Mouse (Mus musculus) lung, embryonic 15.5 days (tissue): Measurements from ENCODE around the gene Plppr1. TPM values are rescaled to one million over a fixed set of nuclear protein-coding genes. Genes with fewer than 3 reads are reported as not detected.
A peak's percentile ranks its signal among the peaks of the same experiment; 100 is the strongest.

Experiments
- ATAC-seq: fragments of 200-750 bp; cut with Nextera tagmentation; 2 replicates; pipeline ENCODE4 v1.8.0; 2017; ENCODE audit warnings: moderate number of reproducible peaks, borderline replicate concordance; ENCODE audit not compliant: low FRiP score, low TSS enrichment; ENCODE audit errors: extremely low read depth
- H3K27ac ChIP-seq: fragments of 300-500 bp; sonication (generic); 2 replicates; pipeline ENCODE4 v1.5.1; 2015; ENCODE audit warnings: moderate library complexity, mild to moderate bottlenecking, inconsistent platforms
- H3K27me3 ChIP-seq: fragments of 300-500 bp; sonication (generic); 2 replicates; pipeline ENCODE4 v1.6.1; 2015; ENCODE audit warnings: inconsistent platforms
- H3K36me3 ChIP-seq: fragments of 300-500 bp; sonication (generic); 2 replicates; pipeline ENCODE4 v1.6.1; 2015; ENCODE audit warnings: inconsistent platforms
- H3K4me1 ChIP-seq: fragments of 300-500 bp; sonication (generic); 2 replicates; pipeline ENCODE4 v1.6.1; 2015; ENCODE audit warnings: inconsistent platforms
- H3K4me2 ChIP-seq: fragments of 300-500 bp; sonication (generic); 2 replicates; pipeline ENCODE4 v1.6.1; 2015; ENCODE audit warnings: inconsistent platforms, mild to moderate bottlenecking, moderate library complexity
- H3K4me3 ChIP-seq: fragments of 300-500 bp; sonication (generic); 2 replicates; pipeline ENCODE4 v1.5.1; 2015; ENCODE audit warnings: mild to moderate bottlenecking, inconsistent platforms
- H3K9ac ChIP-seq: fragments of 300-500 bp; sonication (generic); 2 replicates; pipeline ENCODE4 v1.6.1; 2015; ENCODE audit warnings: inconsistent platforms
- H3K9me3 ChIP-seq: fragments of 300-500 bp; sonication (generic); 2 replicates; pipeline ENCODE4 v1.6.1; 2016; ENCODE audit warnings: inconsistent platforms
- WGBS: fragments of 180-500 bp; shearing (Covaris S2); methylation state at CpG from one replicate; pipeline ENCODE4 v1.1.7; 2015; 5-methylcytosine and 5-hydroxymethylcytosine counted together
- polyA plus RNA-seq: library from polyadenylated mRNA; unstranded; fragments of >200 nt; fragmentation: Nextera tagmentation; extraction: Ambion mirVana; gene quantifications from 2 replicates; pipeline ENCODE4 v1.2.1, GENCODE M21; 2015

The Plppr1 gene
- polyA plus RNA-seq = 1.1 TPM in 2 replicates

DNA sequence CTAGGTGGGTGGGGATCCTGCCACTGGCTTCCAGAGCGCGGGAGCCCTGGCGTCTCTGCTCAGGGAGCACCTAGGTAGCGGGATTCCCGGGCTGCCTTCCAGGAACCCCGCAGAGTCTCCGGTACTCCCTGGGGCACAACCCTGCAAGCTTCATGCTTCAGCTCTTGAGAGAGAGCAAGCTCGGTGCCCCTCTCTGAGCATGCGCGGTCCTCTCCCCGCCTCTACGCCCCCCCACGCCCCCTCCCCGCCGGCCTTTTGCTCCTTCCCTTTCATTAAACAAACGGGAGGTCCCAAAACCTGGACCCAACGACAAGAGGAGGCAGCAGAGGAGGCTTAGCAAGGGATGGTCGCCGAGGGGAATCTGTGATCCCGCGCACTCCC lies at the start of gene Plppr1:
Gene Plppr1, plus strand, starts transcription at position 253 of the 381 bp plus-strand sequence.
- peak within 1 kb of the TSS; percentile 53 for H3K4me3 ChIP-seq
- H3K36me3 ChIP-seq = no peaks in the 10 kb centered on the region
- peak; percentile 79 for ATAC-seq
- peaks cover 29% of the 10 kb centered on the region for H3K27me3 ChIP-seq
- peak within 1 kb of the TSS; percentile 43 for H3K9ac ChIP-seq
- peak within 1 kb of the TSS; percentile 99 for H3K4me2 ChIP-seq
- H3K9me3 ChIP-seq = no peaks in the 10 kb centered on the region
- H3K4me1 ChIP-seq = peaks cover 14% of the 10 kb centered on the region
- 0% methylated on average over 20 of the region's 21 CpGs for whole genome bisulfite sequencing
- no peak within 1 kb of the TSS for H3K27ac ChIP-seq

DNA sequence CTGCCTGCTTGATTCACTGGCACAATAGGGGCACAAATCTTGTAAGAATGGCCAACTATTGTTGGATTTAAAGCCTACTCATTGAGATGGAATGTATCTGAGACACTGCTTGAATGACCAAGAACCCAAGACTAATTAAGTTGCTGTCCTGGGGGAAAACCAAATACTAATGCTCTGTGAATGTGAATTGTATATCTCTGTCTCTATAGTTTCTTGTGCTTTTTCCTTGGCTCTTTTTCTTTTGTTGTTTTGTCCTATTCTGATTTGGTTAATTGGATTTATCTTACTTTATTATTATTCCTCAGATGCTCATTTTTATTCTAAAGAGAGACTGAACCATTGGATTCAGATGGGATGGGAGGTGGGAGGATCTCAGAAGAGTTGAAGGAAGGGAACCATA lies 42.4 kb upstream of the Plppr1 start:
- H3K27me3 ChIP-seq = no peaks in the 10 kb centered on the region
- no peak for ATAC-seq
- H3K4me3 ChIP-seq = no peak overlapping the region
- H3K36me3 ChIP-seq = no peaks in the 10 kb centered on the region
- H3K9ac ChIP-seq = no peak overlapping the region
- H3K27ac ChIP-seq = no peak overlapping the region
- H3K4me1 ChIP-seq = no peaks in the 10 kb centered on the region
- H3K9me3 ChIP-seq = no peaks in the 10 kb centered on the region
- H3K4me2 ChIP-seq = no peak overlapping the region

DNA sequence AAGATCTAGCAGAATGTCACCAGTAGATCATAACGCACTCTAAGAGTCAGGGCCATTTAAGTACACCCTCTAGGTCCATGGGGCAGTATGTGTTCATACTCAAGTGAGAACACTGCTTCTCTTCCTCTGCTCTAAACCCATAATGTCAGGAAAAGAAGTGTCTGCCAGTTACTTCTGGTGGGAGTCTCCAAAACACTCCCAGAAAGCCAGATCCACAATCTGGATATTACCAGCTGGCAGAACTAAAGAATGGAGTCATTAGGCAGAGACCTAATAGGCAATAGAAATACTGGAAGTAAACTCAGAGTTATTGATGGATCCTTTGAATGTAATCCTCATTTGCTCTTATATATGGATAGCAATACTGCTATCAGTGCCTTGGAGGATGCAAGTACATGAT lies 35.9 kb upstream of the Plppr1 start:
- ATAC-seq = no peak
- H3K36me3 ChIP-seq = no peaks in the 10 kb centered on the region
- 89% methylated on average over 1 of the region's 1 CpGs for WGBS
- H3K27me3 ChIP-seq = no peaks in the 10 kb centered on the region
- no peak overlapping the region for H3K4me2 ChIP-seq
- no peak overlapping the region for H3K9ac ChIP-seq
- H3K4me1 ChIP-seq = no peaks in the 10 kb centered on the region
- H3K27ac ChIP-seq = no peak overlapping the region
- no peak overlapping the region for H3K4me3 ChIP-seq
- H3K9me3 ChIP-seq = no peaks in the 10 kb centered on the region

DNA sequence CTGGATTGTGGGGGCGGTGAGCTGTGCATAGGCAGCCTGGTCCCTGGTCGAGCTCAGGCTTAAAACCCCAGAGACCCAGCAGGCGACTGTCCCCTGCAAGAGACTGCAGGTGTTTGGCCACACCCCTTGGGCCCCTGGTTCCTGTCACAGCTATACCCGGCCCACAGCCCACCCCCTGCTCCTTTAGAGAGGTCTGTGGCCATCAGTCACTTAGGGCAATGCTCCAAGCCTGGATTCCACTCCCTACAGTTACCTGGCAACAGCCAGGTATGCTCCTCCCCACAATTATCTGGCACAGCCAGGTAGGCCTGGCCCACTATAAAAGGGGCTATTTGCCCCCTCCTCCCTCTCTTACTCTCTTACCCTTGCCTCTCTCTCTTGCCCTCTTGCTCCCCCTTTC lies 20.8 kb upstream of the Plppr1 start:
- WGBS = 46% methylated on average over 4 of the region's 4 CpGs
- Histone ChIP-seq H3K9me3 (no peaks in the 10 kb centered on the region), H3K27me3 (no peaks in the 10 kb centered on the region), H3K4me2 (no peak overlapping the region), H3K9ac (no peak overlapping the region), H3K4me1 (no peaks in the 10 kb centered on the region), H3K36me3 (no peaks in the 10 kb centered on the region), H3K4me3 (no peak overlapping the region), H3K27ac (no peak overlapping the region)
- ATAC-seq = no peak

DNA sequence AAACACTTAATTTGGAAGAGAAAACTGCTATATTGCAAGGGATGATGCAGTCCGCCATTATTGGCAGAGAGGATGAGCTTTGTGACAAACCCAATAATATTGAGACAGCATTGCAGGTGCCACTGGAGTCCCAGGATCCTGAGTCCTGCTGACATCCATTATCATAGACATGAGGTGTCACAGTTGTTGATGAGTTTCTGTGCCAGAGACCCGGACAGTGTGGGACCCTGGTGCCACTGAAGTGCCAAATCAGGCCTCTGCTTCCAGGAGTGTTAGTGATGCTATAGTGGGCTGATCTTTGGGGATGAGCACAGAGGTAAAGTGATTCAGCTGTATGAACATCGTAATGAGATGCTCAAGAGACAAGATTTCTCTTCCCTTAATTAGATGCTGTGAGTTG lies 19.2 kb upstream of the Plppr1 start:
- Histone ChIP-seq H3K27ac (no peak overlapping the region), H3K9ac (no peak overlapping the region), H3K9me3 (no peaks in the 10 kb centered on the region), H3K36me3 (no peaks in the 10 kb centered on the region), H3K4me2 (no peak overlapping the region), H3K27me3 (no peaks in the 10 kb centered on the region), H3K4me3 (no peak overlapping the region), H3K4me1 (no peaks in the 10 kb centered on the region)
- 73% methylated on average over 3 of the region's 3 CpGs for whole genome bisulfite sequencing
- no peak for ATAC-seq

DNA sequence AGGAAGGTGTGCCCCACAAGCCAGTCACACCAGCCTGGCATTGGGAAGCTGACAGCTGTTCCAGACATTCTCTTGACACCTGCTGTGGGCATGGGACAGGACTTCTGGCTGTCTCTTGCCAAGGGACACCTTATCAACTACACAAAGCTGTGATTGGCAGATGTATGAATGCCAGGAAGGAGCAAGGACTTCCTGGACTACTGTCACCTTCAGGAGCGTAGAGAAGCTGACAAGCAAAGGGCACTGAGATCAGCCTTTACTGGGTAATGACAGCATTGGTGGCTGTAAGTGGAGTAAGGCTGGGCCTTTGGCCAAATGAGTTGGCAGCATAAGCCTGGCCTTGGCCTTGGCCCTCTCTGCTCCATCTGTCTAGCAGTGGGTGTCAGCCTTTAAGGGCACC lies 17.4 kb upstream of the Plppr1 start:
- WGBS = 43% methylated on average over 1 of the region's 1 CpGs
- Histone ChIP-seq H3K27me3 (no peaks in the 10 kb centered on the region), H3K27ac (no peak overlapping the region), H3K9me3 (no peaks in the 10 kb centered on the region), H3K9ac (no peak overlapping the region), H3K4me1 (no peaks in the 10 kb centered on the region), H3K36me3 (no peaks in the 10 kb centered on the region), H3K4me3 (no peak overlapping the region), H3K4me2 (no peak overlapping the region)
- no peak for ATAC-seq

DNA sequence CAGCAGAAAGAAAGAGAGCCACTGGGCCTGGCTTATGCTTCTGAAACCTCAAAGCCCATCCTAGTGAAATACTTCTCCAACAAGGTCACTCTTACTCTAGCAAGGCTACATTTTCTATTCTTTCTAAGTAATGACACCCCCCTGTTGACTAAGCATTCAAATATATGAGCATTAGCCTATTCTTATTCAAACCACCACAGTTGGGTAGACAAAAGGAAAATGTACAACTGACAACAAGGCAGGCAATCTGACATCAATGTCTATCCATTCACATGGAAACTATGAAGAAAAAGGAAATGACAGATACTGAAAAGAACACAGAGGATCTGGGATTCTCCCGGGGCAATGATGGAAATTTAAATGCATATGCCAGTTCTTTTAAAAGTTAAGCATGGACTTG lies 8.4 kb upstream of the Plppr1 start:
- Histone ChIP-seq H3K27me3 (no peaks in the 10 kb centered on the region), H3K4me2 (no peak overlapping the region), H3K36me3 (no peaks in the 10 kb centered on the region), H3K9ac (no peak overlapping the region), H3K27ac (no peak overlapping the region), H3K4me3 (no peak overlapping the region), H3K4me1 (no peaks in the 10 kb centered on the region), H3K9me3 (no peaks in the 10 kb centered on the region)
- 86% methylated on average over 1 of the region's 1 CpGs for WGBS
- ATAC-seq = no peak

DNA sequence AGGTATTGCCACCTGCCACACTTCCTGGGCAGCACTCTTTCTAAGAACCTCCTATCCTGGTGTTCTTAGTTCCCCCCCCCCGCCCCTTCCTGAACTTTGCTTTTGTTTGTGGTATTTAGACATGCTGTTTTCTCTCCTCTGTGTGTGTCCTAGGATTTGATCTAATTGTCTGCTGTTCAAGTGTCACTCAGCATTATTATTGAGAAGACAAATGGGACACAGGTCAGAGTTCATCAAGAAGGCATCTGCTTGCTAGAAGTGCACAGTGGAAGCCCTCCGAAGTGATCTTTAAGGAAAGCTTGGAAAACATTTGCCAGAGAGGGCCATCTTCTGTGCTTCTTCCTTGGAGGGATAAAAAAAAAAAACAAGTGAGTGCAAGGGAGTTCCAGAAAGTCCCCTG lies 1.2 kb upstream of the Plppr1 start:
- H3K4me2 ChIP-seq = peak overlapping the region; percentile 99

DNA sequence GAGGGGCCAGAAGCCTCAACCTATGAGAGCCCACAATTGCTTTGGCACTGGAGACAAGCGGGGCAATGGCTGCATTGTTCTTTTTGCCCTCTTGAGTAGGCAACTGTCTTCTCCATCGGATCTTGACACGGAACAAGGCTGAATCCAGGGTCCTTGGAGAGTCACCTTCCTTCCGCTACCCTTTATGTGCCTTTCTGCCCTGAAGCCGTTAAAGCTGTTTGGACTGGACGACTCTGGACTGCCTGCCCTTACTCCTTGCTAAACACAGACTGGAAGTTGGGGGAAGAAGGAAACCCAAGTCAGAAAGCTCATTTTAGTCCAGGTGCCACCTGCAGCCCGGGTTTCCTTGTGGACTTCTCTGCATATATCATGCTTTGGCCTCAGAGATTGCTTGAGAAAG lies 516 bp upstream of the Plppr1 start:
- H3K9ac ChIP-seq = peak overlapping the region; percentile 43
- H3K27ac ChIP-seq = no peak overlapping the region
- H3K9me3 ChIP-seq = no peaks in the 10 kb centered on the region
- peaks cover 14% of the 10 kb centered on the region for H3K4me1 ChIP-seq
- WGBS = 7% methylated on average over 7 of the region's 7 CpGs
- peak overlapping the region; percentile 99 for H3K4me2 ChIP-seq
- peak overlapping the region; percentile 53 for H3K4me3 ChIP-seq
- no peak for ATAC-seq
- peaks cover 29% of the 10 kb centered on the region for H3K27me3 ChIP-seq
- H3K36me3 ChIP-seq = no peaks in the 10 kb centered on the region

More for the DNA sequence above, 1.2 kb upstream of the Plppr1 start:
- Histone ChIP-seq H3K4me1 (peaks cover 14% of the 10 kb centered on the region), H3K36me3 (no peaks in the 10 kb centered on the region), H3K27ac (no peak overlapping the region), H3K9ac (no peak overlapping the region), H3K4me3 (no peak overlapping the region), H3K9me3 (no peaks in the 10 kb centered on the region), H3K27me3 (peaks cover 29% of the 10 kb centered on the region)
- 21% methylated on average over 2 of the region's 2 CpGs for WGBS
- no peak for ATAC-seq

DNA sequence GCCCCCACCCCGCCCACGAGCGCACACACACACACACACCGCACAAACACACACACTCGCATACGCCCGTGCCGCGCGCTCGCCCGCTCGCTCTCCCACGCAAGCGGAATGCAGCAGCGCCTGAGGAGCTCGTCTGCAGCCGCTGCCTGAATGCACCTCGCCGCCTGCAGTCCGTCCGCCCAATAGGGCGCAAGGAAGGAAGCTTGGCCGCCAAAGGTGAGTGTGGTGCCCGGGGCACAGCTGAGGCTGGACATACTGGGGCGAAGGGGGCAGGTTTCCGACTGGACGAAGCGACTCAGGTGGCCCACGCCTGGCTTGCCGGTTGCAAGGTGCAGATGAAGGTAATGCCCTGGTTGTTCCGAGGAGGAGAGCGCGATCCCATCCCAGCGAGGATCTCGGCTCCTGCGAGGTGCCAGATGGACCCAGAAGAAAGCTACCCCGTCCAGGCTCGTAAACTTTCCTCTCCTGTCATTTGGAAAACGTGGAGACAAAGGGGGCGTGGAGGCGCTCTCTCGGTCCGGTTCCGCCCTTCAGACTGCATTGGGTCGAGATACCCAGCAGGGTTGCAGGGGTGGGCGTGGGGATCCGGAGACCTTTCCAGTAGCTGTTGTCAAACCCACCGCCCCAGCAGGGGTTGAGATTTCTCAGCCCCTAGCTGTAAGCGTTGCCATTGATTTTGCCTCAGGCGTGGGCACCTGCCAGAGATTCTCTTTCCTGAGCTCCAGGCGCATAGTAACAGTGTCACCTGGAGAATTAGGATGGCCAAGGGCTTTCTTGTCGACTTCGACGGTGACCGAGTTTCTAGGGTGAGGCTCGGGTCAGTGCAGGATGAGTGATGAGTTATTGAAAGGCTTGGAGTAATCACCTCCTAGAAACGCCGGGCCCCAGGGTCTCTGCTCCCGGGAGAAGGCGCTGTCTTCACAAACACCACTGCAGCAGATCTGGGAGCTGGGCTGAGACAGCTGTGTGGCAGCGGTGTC lies 619 bp downstream of the Plppr1 start:
- Histone ChIP-seq H3K9ac (peak overlapping the region; percentile 43), H3K4me2 (peak overlapping the region; percentile 99), H3K27me3 (peaks cover 29% of the 10 kb centered on the region), H3K27ac (no peak overlapping the region), H3K4me3 (peak overlapping the region; percentile 53), H3K4me1 (peaks cover 14% of the 10 kb centered on the region), H3K36me3 (no peaks in the 10 kb centered on the region), H3K9me3 (no peaks in the 10 kb centered on the region)
- WGBS = under 1% methylated on average over 62 of the region's 62 CpGs
- ATAC-seq = peak; percentile 58; the same call in 1 of the 2 replicates

DNA sequence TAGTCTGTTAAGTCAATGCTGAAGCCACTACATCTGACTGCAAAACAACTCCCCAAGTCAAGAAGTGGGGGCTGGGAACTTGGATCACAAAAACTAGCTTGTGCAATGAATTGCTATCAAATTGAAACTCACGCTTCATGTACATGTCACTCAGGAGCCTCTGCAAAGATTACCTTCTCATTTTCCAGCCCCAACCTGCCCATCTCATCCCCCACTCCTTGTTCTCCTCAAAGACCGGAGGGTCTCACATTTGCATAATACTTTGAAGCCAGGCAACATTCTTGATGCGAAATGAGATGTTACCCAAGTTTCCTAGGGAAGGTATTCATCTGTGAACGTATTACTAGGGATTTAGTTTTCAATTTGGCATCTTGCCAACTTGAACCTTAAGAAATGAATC lies 10.4 kb downstream of the Plppr1 start:
- 79% methylated on average over 4 of the region's 4 CpGs for WGBS
- Histone ChIP-seq H3K27me3 (no peaks in the 10 kb centered on the region), H3K4me3 (no peak overlapping the region), H3K9ac (no peak overlapping the region), H3K4me2 (no peak overlapping the region), H3K4me1 (no peaks in the 10 kb centered on the region), H3K9me3 (no peaks in the 10 kb centered on the region), H3K36me3 (no peaks in the 10 kb centered on the region), H3K27ac (no peak overlapping the region)
- no peak for ATAC-seq

DNA sequence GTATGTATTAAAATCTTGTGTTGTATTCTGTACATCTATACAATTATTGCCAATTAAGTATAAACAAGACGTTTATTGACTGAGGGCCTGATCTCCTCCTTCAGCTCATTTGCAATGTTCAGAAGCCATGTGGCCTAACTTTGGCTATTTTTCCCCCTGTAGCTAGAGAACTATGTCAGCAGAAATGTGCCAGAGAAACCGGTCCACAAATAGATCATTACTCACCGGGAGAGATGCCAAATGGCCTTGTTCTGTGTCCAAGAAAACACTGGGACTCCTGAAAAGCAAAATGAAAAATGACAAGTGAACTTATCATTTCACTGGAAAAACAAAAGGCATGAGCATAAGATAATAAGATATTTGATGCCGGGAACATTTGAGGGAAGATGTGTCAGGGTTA lies 13.8 kb downstream of the Plppr1 start:
- no peak; the same call in 1 of the 2 replicates for ATAC-seq
- Histone ChIP-seq H3K4me2 (no peak overlapping the region), H3K9ac (no peak overlapping the region), H3K36me3 (no peaks in the 10 kb centered on the region), H3K27ac (no peak overlapping the region), H3K4me1 (no peaks in the 10 kb centered on the region), H3K27me3 (no peaks in the 10 kb centered on the region), H3K9me3 (no peaks in the 10 kb centered on the region), H3K4me3 (no peak overlapping the region)
- WGBS = 40% methylated on average over 4 of the region's 4 CpGs
